Mouse (Mus musculus) liver, adult 2 months (tissue): ENCODE data around the gene Gm21663. TPM values are rescaled to one million over a fixed set of nuclear protein-coding genes. Genes with fewer than 3 reads are reported as not detected.

Experiments used
- DNase-seq: peaks from one replicate; pipeline ENCODE4 v3.0.0-alpha.2; 2011; ENCODE audit warnings: low read depth, low spot score; ENCODE audit errors: extremely low read depth
- H3K27ac ChIP-seq: fragments of 200-500 bp; replicated peaks from 2 replicates; pipeline ENCODE4 v1.5.1; 2012; ENCODE audit warnings: low read depth, mild to moderate bottlenecking, control low read depth, inconsistent platforms, low read length; ENCODE audit not compliant: insufficient read depth
- H3K27me3 ChIP-seq: fragments of 200-500 bp; 2 replicates; pipeline ENCODE4 v1.6.1; 2012; ENCODE audit warnings: mild to moderate bottlenecking, moderate library complexity, low read length, inconsistent platforms; ENCODE audit not compliant: control insufficient read depth, insufficient read depth
- H3K36me3 ChIP-seq: fragments of 200-500 bp; 2 replicates; pipeline ENCODE4 v1.6.1; 2012; ENCODE audit warnings: low read length, inconsistent platforms; ENCODE audit not compliant: control insufficient read depth, insufficient read depth
- H3K4me1 ChIP-seq: fragments of 200-500 bp; 2 replicates; pipeline ENCODE4 v1.6.1; 2011; ENCODE audit warnings: low read length; ENCODE audit not compliant: control insufficient read depth, insufficient read depth
- H3K4me3 ChIP-seq: fragments of 200-500 bp; 2 replicates; pipeline ENCODE4 v1.5.1; 2011; ENCODE audit warnings: low read depth, mild to moderate bottlenecking, control low read depth, low read length, moderate library complexity; ENCODE audit not compliant: insufficient read depth
- H3K79me2 ChIP-seq: fragments of 200-500 bp; 2 replicates; pipeline ENCODE4 v1.6.1; 2012; ENCODE audit warnings: inconsistent platforms, mild to moderate bottlenecking, low read length, moderate library complexity; ENCODE audit not compliant: control insufficient read depth, insufficient read depth
- H3K9ac ChIP-seq: fragments of 200-500 bp; 2 replicates; pipeline ENCODE4 v1.6.1; 2012; ENCODE audit warnings: low read depth, mild to moderate bottlenecking, control low read depth, inconsistent platforms, low read length
- CTCF ChIP-seq: fragments of 200-500 bp; IDR thresholded peaks from 2 replicates; pipeline ENCODE4 v1.5.1; 2011; ENCODE audit warnings: low read depth, low read length, control low read depth
- POLR2A ChIP-seq: fragments of 200-500 bp; IDR thresholded peaks from 2 replicates; pipeline ENCODE4 v1.6.1; 2011; ENCODE audit warnings: low read length, control low read depth; ENCODE audit not compliant: insufficient read depth; ENCODE audit errors: extremely low read depth
- WGBS: fragments of 180-500 bp; shearing (Covaris S2); methylation state at CpG from one replicate; pipeline ENCODE4 v1.1.7; 2018; 5-methylcytosine and 5-hydroxymethylcytosine counted together
- polyA plus RNA-seq: library from polyadenylated mRNA; depleted of rRNA; stranded (reverse); fragments of >200 nt; gene quantifications from 2 replicates; pipeline ENCODE4 v1.2.3, GENCODE M21; 2012; rRNA removed
- total RNA-seq: library from RNA; depleted of rRNA; stranded (reverse); fragments of >200 nt; gene quantifications from 2 replicates; pipeline ENCODE4 v1.2.3, GENCODE M21; 2014; rRNA removed

Gene Gm21663
- total and polyA plus RNA-seq, 2 experiments: not detected

- Histone ChIP-seq H3K4me1 (no peaks in the 10 kb centered on the region), H3K27ac (no peak overlapping the region), H3K27me3 (no peaks in the 10 kb centered on the region), H3K9ac (no peak overlapping the region), H3K79me2 (no peaks in the 10 kb centered on the region), H3K4me3 (no peak overlapping the region), H3K36me3 (no peaks in the 10 kb centered on the region)
- TF ChIP-seq CTCF (no peak), POLR2A (no peak)
- WGBS: 80% methylated on average over 1 of the region's 1 CpGs
- no peak for DNase-seq
Measured at GRCm38 (mm10) chr5:25891321-25891720, 50.9 kb downstream of the Gm21663 start.

GRCm38 (mm10) chr5:25889746-25890382 lies 52.3 kb downstream of the Gm21663 start:
- Histone ChIP-seq H3K79me2 (no peaks in the 10 kb centered on the region), H3K9ac (no peak overlapping the region), H3K36me3 (no peaks in the 10 kb centered on the region), H3K27ac (no peak overlapping the region), H3K4me3 (no peak overlapping the region), H3K27me3 (no peaks in the 10 kb centered on the region), H3K4me1 (no peaks in the 10 kb centered on the region)
- WGBS: 57% methylated on average over 3 of the region's 3 CpGs
- no peak for DNase-seq
- TF ChIP-seq POLR2A (no peak), CTCF (no peak)

- TF ChIP-seq CTCF (no peak), POLR2A (no peak)
- H3K4me3 ChIP-seq: no peak overlapping the region
- no peaks in the 10 kb centered on the region for H3K27me3 ChIP-seq
- no peaks in the 10 kb centered on the region for H3K4me1 ChIP-seq
- no peak overlapping the region for H3K9ac ChIP-seq
- H3K79me2 ChIP-seq: no peaks in the 10 kb centered on the region
- WGBS: 84% methylated on average over 3 of the region's 3 CpGs
- H3K36me3 ChIP-seq: no peaks in the 10 kb centered on the region
- H3K27ac ChIP-seq: no peak overlapping the region
- no peak for DNase-seq
Measured at GRCm38 (mm10) chr5:25886708-25887107, 55.5 kb downstream of the Gm21663 start.

Other genes with a start within 250 kb of the Gm21663 start
- 1.6 and 1.8 TPM in 2 replicates for gene Xrcc2, start 236.6 kb downstream of the Gm21663 start, total RNA-seq
- 1.1 and 1.4 TPM in 2 replicates for gene Xrcc2, start 236.6 kb downstream of the Gm21663 start, polyA plus RNA-seq
- gene Actr3b, start 182.4 kb downstream of the Gm21663 start, total RNA-seq: 0.18 and 0.20 TPM in 2 replicates
- 0.07 TPM in 1 of 2 replicates, not detected in the other for gene Actr3b, start 182.4 kb downstream of the Gm21663 start, polyA plus RNA-seq
- not detected in 2 replicates for gene Gm21671, start 12.0 kb upstream of the Gm21663 start, total RNA-seq
- not detected in 2 replicates for gene Gm21671, start 12.0 kb upstream of the Gm21663 start, polyA plus RNA-seq
- not detected in 2 replicates for gene Gm21680, start 30.3 kb upstream of the Gm21663 start, total RNA-seq
- gene Gm21680, start 30.3 kb upstream of the Gm21663 start, polyA plus RNA-seq: not detected in 2 replicates
- not detected in 2 replicates for gene Gm21698, start 46.3 kb upstream of the Gm21663 start, total RNA-seq
- gene Gm21698, start 46.3 kb upstream of the Gm21663 start, polyA plus RNA-seq: not detected in 2 replicates
- gene Gm1979, start 62.4 kb upstream of the Gm21663 start, total RNA-seq: not detected in 2 replicates
- gene Gm1979, start 62.4 kb upstream of the Gm21663 start, polyA plus RNA-seq: not detected in 2 replicates
- gene Gm5862, start 80.5 kb upstream of the Gm21663 start, total RNA-seq: not detected in 2 replicates
- not detected in 2 replicates for gene Gm5862, start 80.5 kb upstream of the Gm21663 start, polyA plus RNA-seq
- not detected in 2 replicates for gene Speer4a, start 97.2 kb upstream of the Gm21663 start, total RNA-seq
- not detected in 2 replicates for gene Speer4a, start 97.2 kb upstream of the Gm21663 start, polyA plus RNA-seq
- gene Gm7347, start 116.2 kb upstream of the Gm21663 start, total RNA-seq: not detected in 2 replicates
- not detected in 2 replicates for gene Gm7347, start 116.2 kb upstream of the Gm21663 start, polyA plus RNA-seq
- not detected in 2 replicates for gene Gm10471, start 146.9 kb upstream of the Gm21663 start, total RNA-seq
- not detected in 2 replicates for gene Gm10471, start 146.9 kb upstream of the Gm21663 start, polyA plus RNA-seq
- gene 5031410I06Rik, start 163.0 kb upstream of the Gm21663 start, total RNA-seq: not detected in 2 replicates
- gene 5031410I06Rik, start 163.0 kb upstream of the Gm21663 start, polyA plus RNA-seq: not detected in 2 replicates
- not detected in 2 replicates for gene Gm10220, start 179.0 kb upstream of the Gm21663 start, total RNA-seq
- gene Gm10220, start 179.0 kb upstream of the Gm21663 start, polyA plus RNA-seq: not detected in 2 replicates